Mouse (Mus musculus): ENCODE results near the gene Atrnl1. TPM values are rescaled to one million over a fixed set of nuclear protein-coding genes. Genes with fewer than 3 reads are reported as not detected.
A peak's percentile ranks its signal among the peaks of the same experiment; 100 is the strongest.

Gene Atrnl1
- polyA plus RNA-seq, 1 experiment from 2014 or later, result 8.9 TPM

DNA sequence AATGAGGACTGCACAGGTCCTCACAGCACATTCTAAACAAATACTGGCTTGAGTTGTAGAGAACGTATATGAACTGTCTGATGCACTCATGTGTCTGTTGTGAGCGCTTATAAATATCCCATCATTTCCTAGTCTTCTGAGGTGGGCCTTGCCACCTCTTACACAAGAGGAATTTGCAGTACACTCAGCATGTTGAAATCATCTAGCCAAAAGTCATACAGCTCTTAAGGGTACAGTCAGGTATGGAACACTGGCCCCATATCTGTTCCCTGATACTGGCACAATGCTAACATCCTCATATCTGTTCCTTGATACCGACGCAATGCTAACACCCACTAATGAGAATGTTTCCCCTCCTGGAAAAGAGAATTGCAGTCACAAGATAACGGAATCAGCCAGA, 488.7 kb downstream of the Atrnl1 start:
- 92% methylated on average over 5 of the region's 5 CpGs for WGBS
- Histone ChIP-seq H3K9ac (replicated peaks; ENCODE audit: low read length) (no peak overlapping the region), H3K4me1 (ENCODE audit: insufficient read depth, low read length) (peaks cover 20% of the 10 kb centered on the region), H3K27me3 (ENCODE audit: insufficient read depth, low read length) (no peaks in the 10 kb centered on the region), H3K36me3 (ENCODE audit: insufficient read depth, low read length) (no peaks in the 10 kb centered on the region), H3K27ac (ENCODE audit: low read length) (no peak overlapping the region), H3K4me2 (replicated peaks; ENCODE audit: low read depth, low read length) (no peak overlapping the region), H3K4me3 (ENCODE audit: low read length) (no peak overlapping the region), H3K9me3 (ENCODE audit: low read length) (no peaks in the 10 kb centered on the region)
- no peak for ATAC-seq (ENCODE audit: low FRiP score, low TSS enrichment)

DNA sequence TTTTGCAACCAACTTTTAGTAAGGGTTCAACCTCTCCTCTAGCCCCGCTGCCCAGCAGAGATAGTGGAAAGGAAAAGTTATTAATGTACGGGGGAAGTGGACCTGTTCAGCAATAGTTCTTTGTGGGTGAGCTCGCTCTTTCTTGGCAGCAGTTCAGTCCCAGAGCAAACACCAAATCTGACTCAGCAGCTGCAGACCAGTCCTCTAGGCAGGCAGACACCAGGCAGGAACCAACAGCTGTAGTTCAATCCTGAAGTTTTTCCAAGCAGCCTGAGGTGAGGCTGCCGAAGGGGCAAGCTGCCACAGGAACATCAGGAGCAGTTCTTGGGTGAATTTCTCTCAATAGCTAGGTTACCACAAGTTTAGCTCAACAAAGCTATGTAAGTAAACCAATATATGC, 489.5 kb downstream of the Atrnl1 start:
- peaks cover 13% of the 10 kb centered on the region for H3K4me1 ChIP-seq (ENCODE audit: insufficient read depth, low read length)
- H3K9ac ChIP-seq (replicated peaks; ENCODE audit: low read length), result no peak overlapping the region
- no peak overlapping the region for H3K4me3 ChIP-seq (ENCODE audit: low read length)
- H3K9me3 ChIP-seq (ENCODE audit: low read length), result no peaks in the 10 kb centered on the region
- WGBS, result 76% methylated on average over 4 of the region's 4 CpGs
- no peak overlapping the region for H3K27ac ChIP-seq (ENCODE audit: low read length)
- H3K4me2 ChIP-seq (replicated peaks; ENCODE audit: low read depth, low read length), result no peak overlapping the region
- H3K27me3 ChIP-seq (ENCODE audit: insufficient read depth, low read length), result no peaks in the 10 kb centered on the region
- H3K36me3 ChIP-seq (ENCODE audit: insufficient read depth, low read length), result no peaks in the 10 kb centered on the region
- no peak for ATAC-seq (ENCODE audit: low FRiP score, low TSS enrichment)

- Histone ChIP-seq H3K36me3 (ENCODE audit: insufficient read depth, low read length) (no peaks in the 10 kb centered on the region), H3K27ac (ENCODE audit: low read length) (no peak overlapping the region), H3K9ac (replicated peaks; ENCODE audit: low read length) (no peak overlapping the region), H3K4me1 (ENCODE audit: insufficient read depth, low read length) (peaks cover 6% of the 10 kb centered on the region; the same call in 1 of the 2 replicates), H3K4me3 (ENCODE audit: low read length) (no peak overlapping the region), H3K4me2 (replicated peaks; ENCODE audit: low read depth, low read length) (no peak overlapping the region), H3K27me3 (ENCODE audit: insufficient read depth, low read length) (no peaks in the 10 kb centered on the region), H3K9me3 (ENCODE audit: low read length) (no peaks in the 10 kb centered on the region)
- WGBS, result 28% methylated on average over 7 of the region's 7 CpGs
- peak; percentile 89 for ATAC-seq (ENCODE audit: low FRiP score, low TSS enrichment)
These were observed 493.7 kb downstream of the Atrnl1 start for GRCm38 (mm10) chr19:58104544-58104943.

- Histone ChIP-seq H3K9ac (replicated peaks; ENCODE audit: low read length) (no peak overlapping the region), H3K27ac (ENCODE audit: low read length) (no peak overlapping the region), H3K36me3 (ENCODE audit: insufficient read depth, low read length) (no peaks in the 10 kb centered on the region), H3K9me3 (ENCODE audit: low read length) (no peaks in the 10 kb centered on the region), H3K4me3 (ENCODE audit: low read length) (no peak overlapping the region), H3K4me1 (ENCODE audit: insufficient read depth, low read length) (peaks cover 6% of the 10 kb centered on the region; the same call in 1 of the 2 replicates), H3K4me2 (replicated peaks; ENCODE audit: low read depth, low read length) (no peak overlapping the region), H3K27me3 (ENCODE audit: insufficient read depth, low read length) (no peaks in the 10 kb centered on the region)
- ATAC-seq (ENCODE audit: low FRiP score, low TSS enrichment), result no peak
- 66% methylated on average over 10 of the region's 10 CpGs for WGBS
These were observed 496.8 kb downstream of the Atrnl1 start for GRCm38 (mm10) chr19:58107632-58108031.

GRCm38 (mm10) chr19:58110491-58110890, 499.7 kb downstream of the Atrnl1 start:
- no peaks in the 10 kb centered on the region for H3K4me1 ChIP-seq (ENCODE audit: insufficient read depth, low read length)
- no peaks in the 10 kb centered on the region for H3K9me3 ChIP-seq (ENCODE audit: low read length)
- 0 out of 2 replicates have a peak, but pooled peaks have one; percentile 9 for ATAC-seq (ENCODE audit: low FRiP score, low TSS enrichment)
- no peaks in the 10 kb centered on the region for H3K36me3 ChIP-seq (ENCODE audit: insufficient read depth, low read length)
- H3K4me3 ChIP-seq (ENCODE audit: low read length), result no peak overlapping the region
- H3K27me3 ChIP-seq (ENCODE audit: insufficient read depth, low read length), result no peaks in the 10 kb centered on the region
- no peak overlapping the region for H3K27ac ChIP-seq (ENCODE audit: low read length)
- 98% methylated on average over 3 of the region's 3 CpGs for WGBS
- H3K4me2 ChIP-seq (replicated peaks; ENCODE audit: low read depth, low read length), result no peak overlapping the region
- H3K9ac ChIP-seq (replicated peaks; ENCODE audit: low read length), result no peak overlapping the region

DNA sequence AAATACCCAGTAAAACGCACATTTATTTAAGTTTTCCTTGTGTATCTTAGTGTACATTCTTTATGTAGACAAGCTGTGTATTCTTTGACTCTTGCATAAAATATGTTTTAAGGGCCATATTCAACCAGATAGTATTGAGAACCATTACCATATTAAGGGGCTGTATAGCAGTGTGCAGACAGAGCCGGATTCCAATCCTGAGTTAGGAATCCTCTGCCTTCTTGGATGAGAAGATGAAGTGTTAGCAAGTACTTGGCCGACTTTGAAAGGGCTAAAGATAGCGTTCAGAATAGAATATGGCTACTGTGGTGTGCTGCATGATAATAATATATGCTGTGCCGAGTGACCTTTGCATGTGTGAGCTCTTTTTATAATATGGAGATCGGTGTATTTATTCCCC, 500.5 kb downstream of the Atrnl1 start:
- Histone ChIP-seq H3K4me2 (replicated peaks; ENCODE audit: low read depth, low read length) (no peak overlapping the region), H3K4me3 (ENCODE audit: low read length) (no peak overlapping the region), H3K36me3 (ENCODE audit: insufficient read depth, low read length) (no peaks in the 10 kb centered on the region), H3K27ac (ENCODE audit: low read length) (no peak overlapping the region), H3K4me1 (ENCODE audit: insufficient read depth, low read length) (no peaks in the 10 kb centered on the region), H3K27me3 (ENCODE audit: insufficient read depth, low read length) (no peaks in the 10 kb centered on the region), H3K9ac (replicated peaks; ENCODE audit: low read length) (no peak overlapping the region), H3K9me3 (ENCODE audit: low read length) (no peaks in the 10 kb centered on the region)
- ATAC-seq (ENCODE audit: low FRiP score, low TSS enrichment), result no peak
- WGBS, result 92% methylated on average over 6 of the region's 6 CpGs

- 70% methylated on average over 5 of the region's 5 CpGs for whole genome bisulfite sequencing
- Histone ChIP-seq H3K27me3 (ENCODE audit: insufficient read depth, low read length) (no peaks in the 10 kb centered on the region), H3K36me3 (ENCODE audit: insufficient read depth, low read length) (no peaks in the 10 kb centered on the region), H3K4me1 (ENCODE audit: insufficient read depth, low read length) (no peaks in the 10 kb centered on the region), H3K4me3 (ENCODE audit: low read length) (no peak overlapping the region), H3K9ac (replicated peaks; ENCODE audit: low read length) (no peak overlapping the region), H3K9me3 (ENCODE audit: low read length) (no peaks in the 10 kb centered on the region), H3K4me2 (replicated peaks; ENCODE audit: low read depth, low read length) (no peak overlapping the region), H3K27ac (ENCODE audit: low read length) (no peak overlapping the region)
- ATAC-seq (ENCODE audit: low FRiP score, low TSS enrichment), result no peak
These were observed 501.3 kb downstream of the Atrnl1 start for GRCm38 (mm10) chr19:58112151-58112550.

DNA sequence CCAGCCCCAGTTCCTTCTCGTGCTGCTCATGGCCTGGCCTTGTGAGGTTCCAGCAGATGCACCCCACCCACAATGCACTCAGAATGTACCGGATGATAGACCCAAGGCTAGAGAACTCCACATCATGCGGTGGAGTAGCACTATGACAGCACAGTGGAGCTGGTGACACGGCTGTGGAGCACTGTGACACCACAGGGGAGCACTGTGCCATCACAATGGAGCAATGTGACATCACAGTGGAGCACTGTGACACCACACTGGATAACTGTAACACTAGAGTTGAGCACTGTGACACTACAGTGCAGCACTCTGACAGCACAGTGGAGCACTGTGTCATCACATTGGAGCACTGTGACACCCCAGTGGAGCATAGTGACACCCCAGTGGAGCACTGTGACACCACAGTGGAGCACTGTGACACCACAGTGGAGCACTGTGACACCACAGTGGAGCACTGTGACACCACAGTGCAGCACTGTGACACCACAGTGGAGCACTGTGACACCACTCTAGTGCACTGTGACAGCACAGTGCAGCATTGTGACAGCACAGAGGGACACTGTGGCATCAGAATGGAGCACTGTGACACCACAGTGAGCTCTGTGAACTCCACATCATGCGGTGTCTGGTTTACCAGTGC, 502.4 kb downstream of the Atrnl1 start:
- Histone ChIP-seq H3K27ac (ENCODE audit: low read length) (no peak overlapping the region), H3K4me3 (ENCODE audit: low read length) (no peak overlapping the region), H3K4me1 (ENCODE audit: insufficient read depth, low read length) (no peaks in the 10 kb centered on the region), H3K4me2 (replicated peaks; ENCODE audit: low read depth, low read length) (no peak overlapping the region), H3K9ac (replicated peaks; ENCODE audit: low read length) (no peak overlapping the region), H3K27me3 (ENCODE audit: insufficient read depth, low read length) (no peaks in the 10 kb centered on the region), H3K9me3 (ENCODE audit: low read length) (no peaks in the 10 kb centered on the region), H3K36me3 (ENCODE audit: insufficient read depth, low read length) (no peaks in the 10 kb centered on the region)
- 80% methylated on average over 5 of the region's 5 CpGs for WGBS
- peak; percentile 91 for ATAC-seq (ENCODE audit: low FRiP score, low TSS enrichment)

DNA sequence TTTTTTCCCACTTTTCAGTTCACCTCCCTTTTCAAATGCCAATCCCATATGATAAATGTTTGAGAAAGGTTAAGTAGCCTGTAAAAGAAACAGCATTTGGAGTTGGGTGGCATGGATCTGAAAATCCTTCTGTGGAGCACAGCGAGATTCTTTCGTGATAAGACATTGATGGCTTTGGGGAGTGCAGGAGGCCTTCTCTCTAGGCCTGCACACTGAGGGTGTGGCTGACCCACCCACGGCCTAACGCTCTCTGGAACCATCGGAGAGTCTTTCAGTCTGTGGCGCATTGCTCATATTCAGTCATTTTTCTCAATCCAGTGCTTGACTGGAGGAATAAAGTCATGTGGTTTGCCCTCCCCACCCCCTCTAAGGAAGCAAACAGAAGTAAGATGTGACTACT, 506.8 kb downstream of the Atrnl1 start:
- H3K36me3 ChIP-seq (ENCODE audit: insufficient read depth, low read length), result no peaks in the 10 kb centered on the region
- 90% methylated on average over 6 of the region's 6 CpGs for WGBS
- ATAC-seq (ENCODE audit: low FRiP score, low TSS enrichment), result no peak
- H3K4me1 ChIP-seq (ENCODE audit: insufficient read depth, low read length), result peaks cover 20% of the 10 kb centered on the region
- H3K9me3 ChIP-seq (ENCODE audit: low read length), result no peaks in the 10 kb centered on the region
- no peak overlapping the region for H3K9ac ChIP-seq (replicated peaks; ENCODE audit: low read length)
- H3K27ac ChIP-seq (ENCODE audit: low read length), result no peak overlapping the region
- H3K4me3 ChIP-seq (ENCODE audit: low read length), result no peak overlapping the region
- H3K27me3 ChIP-seq (ENCODE audit: insufficient read depth, low read length), result no peaks in the 10 kb centered on the region
- no peak overlapping the region for H3K4me2 ChIP-seq (replicated peaks; ENCODE audit: low read depth, low read length)

- 86% methylated on average over 19 of the region's 19 CpGs for WGBS
- ATAC-seq (ENCODE audit: low FRiP score, low TSS enrichment), result no peak
- H3K4me2 ChIP-seq (replicated peaks; ENCODE audit: low read depth, low read length), result no peak overlapping the region; the same call in 1 of the 2 replicates
- no peak overlapping the region for H3K4me3 ChIP-seq (ENCODE audit: low read length)
- H3K27ac ChIP-seq (ENCODE audit: low read length), result 0 out of 2 replicates have a peak overlapping the region, but pooled peaks have one; percentile 30
- H3K9me3 ChIP-seq (ENCODE audit: low read length), result no peaks in the 10 kb centered on the region
- no peaks in the 10 kb centered on the region for H3K36me3 ChIP-seq (ENCODE audit: insufficient read depth, low read length)
- H3K9ac ChIP-seq (replicated peaks; ENCODE audit: low read length), result no peak overlapping the region
- no peaks in the 10 kb centered on the region for H3K27me3 ChIP-seq (ENCODE audit: insufficient read depth, low read length)
- peaks cover 20% of the 10 kb centered on the region for H3K4me1 ChIP-seq (ENCODE audit: insufficient read depth, low read length)
These were observed 507.5 kb downstream of the Atrnl1 start for GRCm38 (mm10) chr19:58118141-58118835.

Data from kidney, embryonic 16.5 days (tissue).